Mouse (Mus musculus): ENCODE data around the gene Fcgr4. TPM values are rescaled to one million over a fixed set of nuclear protein-coding genes. Genes with fewer than 3 reads are reported as not detected.
"Not testable (repeated sequence)": the region's sequence is repeated elsewhere in the genome, so short reads cannot be mapped to it uniquely, and the experiment has no call there.

Fcgr4 gene
- total and polyA plus RNA-seq, 3 experiments = not detected

- not testable (repeated sequence) for H3K4me1 ChIP-seq (ENCODE audit: control insufficient read depth in 1 of 2, insufficient read depth in 2 of 2, low read length in 2 of 2); DNase-seq (ENCODE audit: low read depth, low spot score); H3K79me2 ChIP-seq (ENCODE audit: control insufficient read depth, insufficient read depth, low read length, poor library complexity); H3K4me3 ChIP-seq (ENCODE audit: control insufficient read depth in 1 of 2, insufficient read depth in 1 of 2, low read depth in 2 of 2, low read length in 2 of 2); H3K27me3 ChIP-seq (ENCODE audit: control insufficient read depth in 1 of 2, insufficient read depth in 2 of 2, low read length in 2 of 2); H3K9ac ChIP-seq (ENCODE audit: control insufficient read depth, low read depth, low read length, poor library complexity, severe bottlenecking); H3K27ac ChIP-seq (ENCODE audit: control insufficient read depth, low read depth, low read length); H3K36me3 ChIP-seq (ENCODE audit: control insufficient read depth in 1 of 2, insufficient read depth in 2 of 2, low read length in 2 of 2); H3K9me3 ChIP-seq (replicated peaks; ENCODE audit: insufficient read depth, low read length)
Observed at GRCm38 (mm10) chr1:171079345-171079744, 60.6 kb downstream of the Fcgr4 start.

Other genes with a start within 250 kb of the Fcgr4 start
- gene Atf6, start 151.1 kb upstream of the Fcgr4 start, total RNA-seq (2012; rRNA removed) = 11.7 and 14.3 TPM in 2 replicates
- 10 to 100 TPM in 1 of 2 experiments, not detected in 1; 16.4 TPM for gene Atf6, start 151.1 kb upstream of the Fcgr4 start, polyA plus RNA-seq (2012; ENCODE audit: insufficient read depth in 1 of 2, insufficient read length in 2 of 2, low read depth in 1 of 2, low replicate concordance in 2 of 2, missing spikeins in 1 of 2)
- 3.1 and 5.5 TPM in 2 replicates for gene Gm26620, start 133.9 kb upstream of the Fcgr4 start, total RNA-seq (2012; rRNA removed)
- gene Gm26620, start 133.9 kb upstream of the Fcgr4 start, polyA plus RNA-seq (2012; ENCODE audit: insufficient read depth in 1 of 2, insufficient read length in 2 of 2, low read depth in 1 of 2, low replicate concordance in 2 of 2, missing spikeins in 1 of 2) = 1 to 10 TPM in 1 of 2 experiments, not detected in 1; 1.0 TPM
- 41.8 and 50.0 TPM in 2 replicates for gene Dusp12, start 133.4 kb upstream of the Fcgr4 start, total RNA-seq (2012; rRNA removed)
- 10 to 100 TPM in 1 of 2 experiments, not detected in 1; 33.8 TPM for gene Dusp12, start 133.4 kb upstream of the Fcgr4 start, polyA plus RNA-seq (2012; ENCODE audit: insufficient read depth in 1 of 2, insufficient read length in 2 of 2, low read depth in 1 of 2, low replicate concordance in 2 of 2, missing spikeins in 1 of 2)
- gene Fcrlb, start 106.0 kb upstream of the Fcgr4 start, total RNA-seq (2012; rRNA removed) = not detected in 2 replicates
- not detected for gene Fcrlb, start 106.0 kb upstream of the Fcgr4 start, polyA plus RNA-seq (2012; ENCODE audit: insufficient read depth in 1 of 2, insufficient read length in 2 of 2, low read depth in 1 of 2, low replicate concordance in 2 of 2, missing spikeins in 1 of 2)
- 0.12 and 0.39 TPM in 2 replicates for gene Fcrla, start 91.3 kb upstream of the Fcgr4 start, total RNA-seq (2012; rRNA removed)
- gene Fcrla, start 91.3 kb upstream of the Fcgr4 start, polyA plus RNA-seq (2012; ENCODE audit: insufficient read depth in 1 of 2, insufficient read length in 2 of 2, low read depth in 1 of 2, low replicate concordance in 2 of 2, missing spikeins in 1 of 2) = under 1 TPM in 1 of 2 experiments, not detected in 1; 0.18 TPM
- 4.7 and 6.4 TPM in 2 replicates for gene Fcgr2b, start 42.4 kb upstream of the Fcgr4 start, total RNA-seq (2012; rRNA removed)
- gene Fcgr2b, start 42.4 kb upstream of the Fcgr4 start, polyA plus RNA-seq (2012; ENCODE audit: insufficient read depth in 1 of 2, insufficient read length in 2 of 2, low read depth in 1 of 2, low replicate concordance in 2 of 2, missing spikeins in 1 of 2) = 1 to 10 TPM in 1 of 2 experiments, not detected in 1; 8.2 TPM
- gene Fcgr3, start 46.0 kb downstream of the Fcgr4 start, total RNA-seq (2012; rRNA removed) = 0.39 and 0.62 TPM in 2 replicates
- 1 to 10 TPM in 1 of 2 experiments, not detected in 1; 6.1 TPM for gene Fcgr3, start 46.0 kb downstream of the Fcgr4 start, polyA plus RNA-seq (2012; ENCODE audit: insufficient read depth in 1 of 2, insufficient read length in 2 of 2, low read depth in 1 of 2, low replicate concordance in 2 of 2, missing spikeins in 1 of 2)
- gene Cfap126, start 95.0 kb downstream of the Fcgr4 start, total RNA-seq (2012; rRNA removed) = 0.69 and 0.75 TPM in 2 replicates
- gene Cfap126, start 95.0 kb downstream of the Fcgr4 start, polyA plus RNA-seq (2012; ENCODE audit: insufficient read depth in 1 of 2, insufficient read length in 2 of 2, low read depth in 1 of 2, low replicate concordance in 2 of 2, missing spikeins in 1 of 2) = 1 to 10 TPM in 1 of 2 experiments, not detected in 1; 3.5 TPM
- 79.4 and 88.2 TPM in 2 replicates for gene Sdhc, start 131.7 kb downstream of the Fcgr4 start, total RNA-seq (2012; rRNA removed)
- 100 to 1,000 TPM in 1 of 2 experiments, not detected in 1; 224 TPM for gene Sdhc, start 131.7 kb downstream of the Fcgr4 start, polyA plus RNA-seq (2012; ENCODE audit: insufficient read depth in 1 of 2, insufficient read length in 2 of 2, low read depth in 1 of 2, low replicate concordance in 2 of 2, missing spikeins in 1 of 2)
- gene Mpz, start 131.8 kb downstream of the Fcgr4 start, total RNA-seq (2012; rRNA removed) = 0.10 TPM in 1 of 2 replicates, not detected in the other
- gene Mpz, start 131.8 kb downstream of the Fcgr4 start, polyA plus RNA-seq (2012; ENCODE audit: insufficient read depth in 1 of 2, insufficient read length in 2 of 2, low read depth in 1 of 2, low replicate concordance in 2 of 2, missing spikeins in 1 of 2) = under 1 TPM in 1 of 2 experiments, not detected in 1; 0.28 TPM
- gene Pcp4l1, start 177.3 kb downstream of the Fcgr4 start, total RNA-seq (2012; rRNA removed) = not detected in 2 replicates
- gene Pcp4l1, start 177.3 kb downstream of the Fcgr4 start, polyA plus RNA-seq (2012; ENCODE audit: insufficient read depth in 1 of 2, insufficient read length in 2 of 2, low read depth in 1 of 2, low replicate concordance in 2 of 2, missing spikeins in 1 of 2) = not detected
- gene Nr1i3, start 195.1 kb downstream of the Fcgr4 start, total RNA-seq (2012; rRNA removed) = 1.4 and 1.7 TPM in 2 replicates
- under 1 TPM in 1 of 2 experiments, not detected in 1; 0.24 TPM for gene Nr1i3, start 195.1 kb downstream of the Fcgr4 start, polyA plus RNA-seq (2012; ENCODE audit: insufficient read depth in 1 of 2, insufficient read length in 2 of 2, low read depth in 1 of 2, low replicate concordance in 2 of 2, missing spikeins in 1 of 2)
- gene Tomm40l, start 203.6 kb downstream of the Fcgr4 start, total RNA-seq (2012; rRNA removed) = 38.0 and 40.7 TPM in 2 replicates
- gene Tomm40l, start 203.6 kb downstream of the Fcgr4 start, polyA plus RNA-seq (2012; ENCODE audit: insufficient read depth in 1 of 2, insufficient read length in 2 of 2, low read depth in 1 of 2, low replicate concordance in 2 of 2, missing spikeins in 1 of 2) = 10 to 100 TPM in 1 of 2 experiments, not detected in 1; 43.4 TPM
- gene Apoa2, start 206.1 kb downstream of the Fcgr4 start, total RNA-seq (2012; rRNA removed) = not detected in 2 replicates
- gene Apoa2, start 206.1 kb downstream of the Fcgr4 start, polyA plus RNA-seq (2012; ENCODE audit: insufficient read depth in 1 of 2, insufficient read length in 2 of 2, low read depth in 1 of 2, low replicate concordance in 2 of 2, missing spikeins in 1 of 2) = under 1 TPM in 1 of 2 experiments, not detected in 1; 0.15 TPM
- gene Fcer1g, start 215.4 kb downstream of the Fcgr4 start, total RNA-seq (2012; rRNA removed) = 0.36 and 0.62 TPM in 2 replicates
- gene Fcer1g, start 215.4 kb downstream of the Fcgr4 start, polyA plus RNA-seq (2012; ENCODE audit: insufficient read depth in 1 of 2, insufficient read length in 2 of 2, low read depth in 1 of 2, low replicate concordance in 2 of 2, missing spikeins in 1 of 2) = 1 to 10 TPM in 1 of 2 experiments, not detected in 1; 1.1 TPM
- gene Adamts4, start 231.5 kb downstream of the Fcgr4 start, total RNA-seq (2012; rRNA removed) = not detected in 2 replicates
- gene Adamts4, start 231.5 kb downstream of the Fcgr4 start, polyA plus RNA-seq (2012; ENCODE audit: insufficient read depth in 1 of 2, insufficient read length in 2 of 2, low read depth in 1 of 2, low replicate concordance in 2 of 2, missing spikeins in 1 of 2) = under 1 TPM in 1 of 2 experiments, not detected in 1; 0.03 TPM
- gene Ndufs2, start 232.5 kb downstream of the Fcgr4 start, total RNA-seq (2012; rRNA removed) = 164 and 169 TPM in 2 replicates
- 100 to 1,000 TPM; 292 to 415 TPM for gene Ndufs2, start 232.5 kb downstream of the Fcgr4 start, polyA plus RNA-seq (2012; ENCODE audit: insufficient read depth in 1 of 2, insufficient read length in 2 of 2, low read depth in 1 of 2, low replicate concordance in 2 of 2, missing spikeins in 1 of 2)

Measured in MEL (cell line).